Mouse (Mus musculus) MEL (cell line): Measurements from ENCODE around the gene Efcc1. TPM values are rescaled to one million over a fixed set of nuclear protein-coding genes. Genes with fewer than 3 reads are reported as not detected.

ENCODE experiments used
- DNase-seq: peaks from one replicate; pipeline ENCODE4 v3.0.0; 2011; ENCODE audit warnings: low read depth, low spot score
- H3K27ac ChIP-seq: 2 replicates; pipeline ENCODE4 v1.5.1; 2012; ENCODE audit warnings: low read depth, mild to moderate bottlenecking, control low read depth, low read length, moderate library complexity; ENCODE audit not compliant: control insufficient read depth
- H3K27me3 ChIP-seq, 2 experiments: fragments of 150-350 bp in 1 of 2; sonication (generic) in 1 of 2; 2 replicates each; pipeline ENCODE4 v1.6.1; 2012; ENCODE audit warnings: low read length in 2 of 2, mild to moderate bottlenecking in 2 of 2, improper control_type of control experiment in 1 of 2, moderate library complexity in 1 of 2; ENCODE audit not compliant: insufficient read depth in 2 of 2, control insufficient read depth in 1 of 2
- H3K36me3 ChIP-seq, 2 experiments: 2 replicates each; pipeline ENCODE4 v1.6.1; 2012 to 2014; ENCODE audit warnings: low read length in 2 of 2, improper control_type of control experiment in 1 of 2, inconsistent platforms in 1 of 2, mild to moderate bottlenecking in 1 of 2; ENCODE audit not compliant: insufficient read depth in 2 of 2, control insufficient read depth in 1 of 2
- H3K4me1 ChIP-seq, 2 experiments: fragments of 150-350 bp in 1 of 2; sonication (generic) in 1 of 2; 2 replicates each; pipeline ENCODE4 v1.6.1; 2012; ENCODE audit warnings: low read length in 2 of 2, improper control_type of control experiment in 1 of 2, mild to moderate bottlenecking in 1 of 2; ENCODE audit not compliant: insufficient read depth in 2 of 2, control insufficient read depth in 1 of 2
- H3K4me3 ChIP-seq, 2 experiments: fragments of 150-350 bp in 1 of 2; sonication (generic) in 1 of 2; 2 replicates each; pipeline ENCODE4 v1.5.1; 2012; ENCODE audit warnings: low read depth in 2 of 2, low read length in 2 of 2, mild to moderate bottlenecking in 2 of 2, moderate library complexity in 2 of 2, control low read depth in 1 of 2, improper control_type of control experiment in 1 of 2; ENCODE audit not compliant: control insufficient read depth in 1 of 2, insufficient read depth in 1 of 2
- H3K79me2 ChIP-seq: 2 replicates; pipeline ENCODE4 v1.6.1; 2012; ENCODE audit warnings: mild to moderate bottlenecking, low read length, moderate library complexity; ENCODE audit not compliant: control insufficient read depth, poor library complexity, insufficient read depth
- H3K9ac ChIP-seq: 2 replicates; pipeline ENCODE4 v1.6.1; 2012; ENCODE audit warnings: low read depth, mild to moderate bottlenecking, control low read depth, low read length, moderate library complexity; ENCODE audit not compliant: control insufficient read depth, poor library complexity, severe bottlenecking
- H3K9me3 ChIP-seq: fragments of 150-350 bp; sonication (generic); replicated peaks from 2 replicates; pipeline ENCODE4 v1.6.1; 2012; ENCODE audit warnings: mild to moderate bottlenecking, low read length, improper control_type of control experiment, moderate library complexity; ENCODE audit not compliant: insufficient read depth
- CHD2 ChIP-seq: IDR thresholded peaks from 2 replicates; pipeline ENCODE4 v1.6.1; 2011; ENCODE audit warnings: low read length, improper control_type of control experiment
- CTCF ChIP-seq, 3 experiments: IDR thresholded peaks in 2 of 3; conservative IDR thresholded peaks in 1 of 3; 2 replicates each; pipeline ENCODE4 v1.5.1; 2011 to 2012; ENCODE audit warnings: low read length in 3 of 3, low read depth in 2 of 3, mild to moderate bottlenecking in 2 of 3, improper control_type of control experiment in 1 of 3, inconsistent platforms in 1 of 3, mixed read lengths in 1 of 3, moderate library complexity in 1 of 3; ENCODE audit not compliant: control insufficient read depth in 1 of 3, insufficient read depth in 1 of 3, poor library complexity in 1 of 3, severe bottlenecking in 1 of 3
- E2F4 ChIP-seq: IDR thresholded peaks from 2 replicates; pipeline ENCODE4 v1.6.1; 2011; ENCODE audit warnings: low read depth, low read length, improper control_type of control experiment, borderline replicate concordance
- ELF1 ChIP-seq: IDR thresholded peaks from 2 replicates; pipeline ENCODE4 v1.6.1; 2014; ENCODE audit warnings: low read depth, mild to moderate bottlenecking, inconsistent platforms, low read length, improper control_type of control experiment, moderate library complexity
- ETS1 ChIP-seq: IDR thresholded peaks from 2 replicates; pipeline ENCODE4 v1.6.1; 2012; ENCODE audit warnings: low read depth, mild to moderate bottlenecking, inconsistent platforms, low read length, improper control_type of control experiment, moderate library complexity
- GABPA ChIP-seq: IDR thresholded peaks from 2 replicates; pipeline ENCODE4 v1.6.1; 2012; ENCODE audit warnings: low read depth, mild to moderate bottlenecking, inconsistent platforms, low read length, improper control_type of control experiment, moderate library complexity
- GATA1 ChIP-seq: IDR thresholded peaks from 2 replicates; pipeline ENCODE4 v1.6.1; 2011; ENCODE audit warnings: low read depth, low read length, improper control_type of control experiment
- KAT2A ChIP-seq: conservative IDR thresholded peaks from 2 replicates; pipeline ENCODE4 v1.6.1; 2012; ENCODE audit warnings: low read depth, low read length, improper control_type of control experiment, inconsistent platforms
- MAFK ChIP-seq: IDR thresholded peaks from 2 replicates; pipeline ENCODE4 v1.6.1; 2011; ENCODE audit warnings: low read depth, mild to moderate bottlenecking, low read length, improper control_type of control experiment, borderline replicate concordance
- MXI1 ChIP-seq: IDR thresholded peaks from 2 replicates; pipeline ENCODE4 v1.6.1; 2011; ENCODE audit warnings: mild to moderate bottlenecking, low read depth, low read length, improper control_type of control experiment
- NRF1 ChIP-seq: IDR thresholded peaks from 2 replicates; pipeline ENCODE4 v1.6.1; 2014; ENCODE audit warnings: low read depth, mild to moderate bottlenecking, inconsistent platforms, low read length, improper control_type of control experiment, moderate library complexity; ENCODE audit not compliant: poor library complexity, insufficient read depth, severe bottlenecking
- POLR2A ChIP-seq, 2 experiments: IDR thresholded peaks; 2 replicates each; pipeline ENCODE4 v1.6.1; 2011 to 2012; ENCODE audit warnings: low read length in 2 of 2, mild to moderate bottlenecking in 2 of 2, control low read depth in 1 of 2, improper control_type of control experiment in 1 of 2, low read depth in 1 of 2, moderate library complexity in 1 of 2; ENCODE audit not compliant: control insufficient read depth in 1 of 2, insufficient read depth in 1 of 2, poor library complexity in 1 of 2
- RAD21 ChIP-seq: IDR thresholded peaks from 2 replicates; pipeline ENCODE4 v1.6.1; 2011; ENCODE audit warnings: mild to moderate bottlenecking, low read depth, low read length, improper control_type of control experiment
- RCOR1 ChIP-seq: IDR thresholded peaks from 2 replicates; pipeline ENCODE4 v1.6.1; 2012; ENCODE audit warnings: low read depth, mild to moderate bottlenecking, inconsistent platforms, low read length, improper control_type of control experiment
- SMC3 ChIP-seq: IDR thresholded peaks from 2 replicates; pipeline ENCODE4 v1.6.1; 2011; ENCODE audit warnings: low read depth, low read length, improper control_type of control experiment
- TAL1 ChIP-seq: IDR thresholded peaks from 2 replicates; pipeline ENCODE4 v1.6.1; 2012; ENCODE audit warnings: mild to moderate bottlenecking, inconsistent platforms, low read length, moderate library complexity, mixed read lengths
- USF1 ChIP-seq: IDR thresholded peaks from 2 replicates; pipeline ENCODE4 v1.6.1; 2014; ENCODE audit warnings: low read depth, mild to moderate bottlenecking, inconsistent platforms, low read length, improper control_type of control experiment, moderate library complexity
- USF2 ChIP-seq, 2 experiments: IDR thresholded peaks; 2 replicates each; pipeline ENCODE4 v1.6.1; 2011 to 2012; ENCODE audit warnings: improper control_type of control experiment in 2 of 2, low read length in 2 of 2, borderline replicate concordance in 1 of 2, inconsistent platforms in 1 of 2, low read depth in 1 of 2, mild to moderate bottlenecking in 1 of 2; ENCODE audit not compliant: insufficient read depth in 1 of 2
- ZC3H11A ChIP-seq: IDR thresholded peaks from 2 replicates; pipeline ENCODE4 v1.6.1; 2012; ENCODE audit warnings: low read depth, mild to moderate bottlenecking, inconsistent platforms, low read length, improper control_type of control experiment
- polyA plus RNA-seq, 2 experiments: library from polyadenylated mRNA; stranded (reverse) in 1 of 2; unstranded in 1 of 2; fragments of >175 nt in 1 of 2; fragments of >200 nt in 1 of 2; gene quantifications; 2 replicates each; pipeline versions ENCODE4 v1.2.1 to v1.2.4; 2012; ENCODE audit warnings: low replicate concordance in 2 of 2, low read depth in 1 of 2; ENCODE audit not compliant: insufficient read length in 2 of 2, insufficient read depth in 1 of 2, missing spikeins in 1 of 2
- total RNA-seq: library from RNA; depleted of rRNA; stranded (reverse); fragments of 300-350 nt; gene quantifications from 2 replicates; pipeline ENCODE4 v1.2.3, GENCODE M21; 2012

Efcc1 gene
- total and polyA plus RNA-seq, 3 experiments = 0.27 to 1.2 TPM; not detected in 1

DNA sequence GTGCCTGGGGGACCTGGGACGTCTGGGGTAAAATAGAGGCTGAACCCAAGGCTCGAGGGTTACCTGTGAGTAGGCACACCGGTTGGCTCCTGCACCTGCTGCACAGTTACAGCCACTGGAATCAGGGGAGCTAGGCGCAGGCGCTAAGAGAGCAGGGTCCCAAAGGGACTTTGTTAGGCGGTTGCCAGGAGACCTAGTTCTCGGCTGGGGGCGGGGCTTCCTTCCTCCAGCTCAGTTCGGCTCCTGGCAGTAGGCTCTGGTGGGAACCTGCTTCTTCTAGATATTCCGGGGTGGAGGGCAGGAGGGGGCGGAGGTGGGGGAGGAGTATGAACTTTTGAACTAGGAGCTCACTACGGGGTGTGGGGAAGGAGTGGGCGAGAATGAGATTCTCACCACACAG is 8.0 kb upstream of the Efcc1 start:
- Histone ChIP-seq H3K27ac (no peak overlapping the region), H3K4me1 (peaks cover 3 to 13% of the 10 kb centered on the region in 2 experiments; a peak in 3 of 4 replicates), H3K27me3 (no peaks in the 10 kb centered on the region), H3K36me3 (peaks cover 0 to 11% of the 10 kb centered on the region in 2 experiments; a peak in 2 of 4 replicates), H3K9ac (no peak overlapping the region), H3K4me3 (no peak overlapping the region), H3K9me3 (no peaks in the 10 kb centered on the region), H3K79me2 (no peaks in the 10 kb centered on the region)
- TF ChIP-seq USF2 (IDR thresholded peaks at IDR 0.05; ENCODE audit: borderline replicate concordance in 1 of 2, insufficient read depth in 1 of 2, low read depth in 1 of 2, low read length in 2 of 2) (no peak), ELF1 (no peak), NRF1 (peak; percentile 50; the same call in 1 of the 2 replicates)
- peak; percentile 63 for DNase-seq

DNA sequence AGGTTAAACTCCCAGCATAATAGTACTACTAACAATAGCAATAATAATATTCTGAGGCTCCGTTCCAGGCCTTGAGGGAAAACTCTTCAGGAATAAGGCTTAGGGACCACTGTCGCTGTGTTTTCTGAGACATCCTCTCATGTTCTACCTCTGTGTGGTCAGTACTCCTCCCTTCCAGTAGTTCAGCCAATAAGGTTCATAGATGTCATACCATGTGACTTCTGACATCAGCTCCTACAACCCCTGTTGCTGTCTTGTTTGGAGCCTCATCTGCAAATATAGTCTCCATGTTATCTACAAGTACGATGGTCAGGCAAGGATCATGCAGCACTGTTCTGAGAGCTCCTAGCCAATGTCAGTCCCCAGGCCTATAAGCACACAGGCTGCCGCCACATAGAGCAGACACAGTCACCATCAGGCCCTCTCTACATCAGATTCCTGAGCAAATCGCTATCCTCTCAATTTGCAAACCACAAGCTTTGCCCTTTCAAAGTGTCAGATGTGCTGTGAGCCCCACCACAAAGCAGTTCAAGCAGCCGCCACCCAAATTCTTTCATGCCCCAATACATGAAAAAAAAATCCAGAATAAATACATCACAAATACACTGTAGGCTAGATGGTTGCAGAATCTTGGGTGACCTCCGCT is 5.3 kb upstream of the Efcc1 start:
- Histone ChIP-seq H3K4me1 (peaks cover 3 to 13% of the 10 kb centered on the region in 2 experiments; a peak in 3 of 4 replicates), H3K9me3 (no peaks in the 10 kb centered on the region), H3K79me2 (no peaks in the 10 kb centered on the region), H3K27me3 (no peaks in the 10 kb centered on the region; a peak in 1 of 4 replicates), H3K4me3 (no peak overlapping the region), H3K9ac (no peak overlapping the region), H3K36me3 (peaks cover 0 to 11% of the 10 kb centered on the region in 2 experiments; a peak in 2 of 4 replicates), H3K27ac (no peak overlapping the region)
- no peak for DNase-seq
- TF ChIP-seq E2F4 (no peak), USF1 (peak; percentile 52; the same call in 1 of the 2 replicates)

DNA sequence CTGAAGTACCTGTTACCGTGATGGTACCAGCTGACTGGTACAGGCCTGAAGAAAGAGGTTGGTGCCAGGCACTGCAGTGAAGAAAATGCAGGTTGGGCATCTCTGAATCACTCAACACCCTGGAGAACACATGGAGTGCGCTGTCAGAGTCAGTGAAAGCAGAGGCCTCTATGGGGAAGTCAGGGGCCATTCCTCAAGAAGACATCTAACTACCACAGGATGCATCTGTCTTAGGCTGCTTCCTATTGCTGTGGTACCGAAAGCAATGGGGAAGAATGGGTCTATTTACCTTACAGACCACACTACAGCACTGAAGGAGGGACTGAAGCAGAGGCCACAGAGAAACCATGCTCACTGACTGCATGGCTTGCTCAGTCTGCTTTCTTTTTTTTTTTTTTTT is 2.6 kb upstream of the Efcc1 start:
- Histone ChIP-seq H3K4me3 (no peak overlapping the region), H3K9me3 (no peaks in the 10 kb centered on the region), H3K27me3 (no peaks in the 10 kb centered on the region; a peak in 1 of 4 replicates), H3K4me1 (peaks cover under 1 to 5% of the 10 kb centered on the region in 2 experiments; a peak in 3 of 4 replicates), H3K9ac (no peak overlapping the region), H3K79me2 (no peaks in the 10 kb centered on the region), H3K27ac (no peak overlapping the region), H3K36me3 (peaks cover 0 to 3% of the 10 kb centered on the region in 2 experiments; a peak in 2 of 4 replicates)
- TF ChIP-seq MXI1 = no peak
- DNase-seq = no peak

DNA sequence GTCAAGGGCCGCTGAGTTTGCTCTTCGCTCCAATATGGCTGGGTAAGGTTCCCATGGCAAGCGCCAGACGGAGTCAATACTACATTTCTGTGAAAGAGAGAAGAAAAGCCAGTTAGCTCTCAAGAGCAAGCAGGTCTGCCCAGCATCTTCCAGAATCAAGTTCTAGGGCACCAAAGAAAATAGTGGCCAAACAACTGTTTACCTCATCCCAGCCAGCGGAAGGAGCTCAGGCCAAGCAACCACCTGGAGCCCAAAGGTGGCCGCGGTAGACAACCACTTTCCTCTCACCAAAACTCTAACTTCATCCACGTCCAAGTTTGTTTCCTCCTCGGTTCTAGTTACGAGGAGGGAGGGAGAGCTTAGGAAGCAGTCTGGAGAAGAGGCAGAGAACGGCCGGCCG is 528 bp upstream of the Efcc1 start:
- H3K4me3 ChIP-seq = no peak overlapping the region
- H3K36me3 ChIP-seq = no peaks in the 10 kb centered on the region
- no peaks in the 10 kb centered on the region; a peak in 2 of 4 replicates for H3K27me3 ChIP-seq
- no peaks in the 10 kb centered on the region for H3K9me3 ChIP-seq
- no peak for DNase-seq
- no peaks in the 10 kb centered on the region for H3K4me1 ChIP-seq
- no peak overlapping the region for H3K27ac ChIP-seq
- H3K9ac ChIP-seq = no peak overlapping the region
- H3K79me2 ChIP-seq = no peaks in the 10 kb centered on the region
- no peak for TF ChIP-seq GABPA
- no peak for TF ChIP-seq ZC3H11A
- no peak for TF ChIP-seq POLR2A (IDR thresholded peaks at IDR 0.05; ENCODE audit: control insufficient read depth in 1 of 2, insufficient read depth in 1 of 2, low read depth in 1 of 2, low read length in 2 of 2, poor library complexity in 1 of 2)
- TF ChIP-seq RAD21 = no peak
- no peak for TF ChIP-seq RCOR1
- no peak for TF ChIP-seq MXI1
- no peak for TF ChIP-seq TAL1
- TF ChIP-seq CTCF (IDR thresholded peaks at IDR 0.05 in 2 of 3, conservative IDR thresholded peaks at IDR 0.05 in 1 of 3; ENCODE audit: control insufficient read depth in 1 of 3, insufficient read depth in 1 of 3, low read depth in 2 of 3, low read length in 3 of 3, poor library complexity in 1 of 3, severe bottlenecking in 1 of 3) = no peak
- no peak for TF ChIP-seq KAT2A
- no peak for TF ChIP-seq GATA1
- TF ChIP-seq SMC3 = no peak
- no peak for TF ChIP-seq ETS1
- no peak for TF ChIP-seq NRF1
- TF ChIP-seq MAFK = no peak
- TF ChIP-seq CHD2 = no peak
- no peak for TF ChIP-seq ELF1
